Mouse (Mus musculus): ENCODE measurements around the gene Mast4.

DNA sequence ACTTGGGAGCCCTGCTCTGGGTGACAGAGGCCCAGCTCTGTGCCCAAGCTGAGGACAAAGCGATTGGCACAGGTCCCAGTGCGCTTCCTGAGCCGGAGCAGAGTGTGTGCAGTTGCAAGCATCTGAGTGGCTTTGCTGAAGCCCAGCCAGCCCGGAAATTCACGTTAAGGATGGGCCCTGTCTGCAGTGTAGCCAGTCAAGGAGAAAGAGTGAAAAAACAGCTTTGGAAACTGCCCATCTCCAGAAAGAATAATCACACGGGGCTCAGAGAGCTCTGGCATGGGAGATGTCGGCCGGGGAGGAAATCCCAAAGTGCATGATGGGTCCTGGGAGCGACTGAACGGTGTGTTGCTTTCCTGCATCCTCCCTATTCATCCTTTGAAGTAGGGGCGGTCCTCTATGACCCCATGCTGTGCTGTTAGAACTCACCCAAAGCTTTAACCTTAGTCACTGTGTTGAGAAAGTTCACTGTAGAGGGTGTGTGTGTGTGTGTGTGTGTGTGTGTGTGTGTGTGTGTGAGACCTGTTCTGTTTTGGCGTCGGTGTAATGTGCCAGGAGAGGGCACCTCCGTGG is 635.5 kb downstream of the Mast4 start:
- TF ChIP-seq CTCF (IDR thresholded peaks at IDR 0.05; ENCODE audit: low read depth) = no peak
- no peak for TF ChIP-seq EP300 (IDR thresholded peaks at IDR 0.05; ENCODE audit: low read depth)
